9 mouse cellular contexts compared by ENCODE assay signal in the genomic region with DNA sequence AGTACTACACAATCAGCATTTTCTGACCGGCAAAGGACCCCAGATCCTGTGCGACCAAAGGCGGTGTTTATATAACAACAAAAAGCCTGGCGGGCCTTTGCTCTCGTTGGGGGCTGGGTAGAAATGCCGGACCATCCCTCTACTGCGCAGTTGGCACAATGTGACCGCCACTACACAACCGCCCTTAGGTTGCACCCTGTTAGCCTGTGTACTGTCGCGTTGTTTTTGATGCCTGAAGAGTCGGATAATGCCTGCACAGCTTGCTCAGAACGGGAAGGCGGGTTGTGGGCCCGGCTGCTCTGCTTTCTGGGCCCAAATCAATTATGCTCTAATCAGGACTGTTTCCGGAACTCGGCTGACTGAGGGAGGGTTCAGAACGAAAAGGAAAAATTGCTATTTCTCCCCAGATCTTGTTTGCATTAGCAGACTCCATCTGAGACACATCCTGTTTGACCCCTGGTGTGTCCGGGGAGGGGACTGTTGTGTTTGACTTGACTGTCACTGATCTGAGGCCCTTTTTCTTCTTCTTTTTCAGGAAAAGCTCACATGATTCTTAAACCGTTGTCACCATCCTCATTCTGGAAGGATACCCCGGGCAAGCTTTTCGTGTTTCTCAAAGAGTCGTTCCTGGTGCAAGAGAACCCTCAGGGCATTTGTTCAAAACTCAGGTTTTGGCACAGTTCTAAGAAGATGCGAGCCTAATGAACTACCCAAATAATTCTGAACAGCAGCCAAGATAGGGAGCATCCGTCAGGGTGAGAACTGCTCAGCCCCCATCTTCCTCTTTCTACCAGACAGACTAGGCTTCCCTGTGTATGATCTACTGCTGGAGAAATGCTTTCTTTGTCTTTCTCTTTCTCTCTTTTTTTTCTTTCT. TPM values are rescaled to one million over a fixed set of nuclear protein-coding genes. Genes with fewer than 3 reads are reported as not detected.
DNase-seq lines count a peak whose midpoint lies in the region; ATAC-seq and TF ChIP-seq lines count a peak whose summit lies in the region.
"Had no signal": no experiment of that assay in that cellular context is flagged by ENCODE, and none has a peak within 500 bp of the region (broad histone marks: within the 10 kb centered on the region; RNA-seq: fewer than 3 reads in every experiment).

No protein-coding gene starts in this region.

- H3K27ac ChIP-seq in forebrain, embryonic 12.5 days: 0 out of 2 replicates have a peak overlapping the region, but pooled peaks have one; percentile 42
- peak overlapping the region; percentile 53 for H3K27ac ChIP-seq in hindbrain, embryonic 13.5 days
- H3K27ac ChIP-seq in liver, embryonic 14.5 days: no peak overlapping the region
- peak overlapping the region; percentile 73 for H3K27ac ChIP-seq in small intestine, adult 2 months (ENCODE audit: insufficient read depth, low read depth, low read length)

- no peaks in the 10 kb centered on the region for H3K27me3 ChIP-seq in forebrain, embryonic 12.5 days
- no peaks in the 10 kb centered on the region for H3K27me3 ChIP-seq in hindbrain, embryonic 13.5 days
- H3K27me3 ChIP-seq in liver, embryonic 14.5 days (ENCODE audit: control insufficient read depth, insufficient read depth, low read length): no peaks in the 10 kb centered on the region
- H3K27me3 ChIP-seq in small intestine, adult 2 months (ENCODE audit: control insufficient read depth, insufficient read depth, low read length): no peaks in the 10 kb centered on the region
- H3K27me3 ChIP-seq: CH12.LX had no signal

- 34% methylated on average over 25 of the region's 25 CpGs for WGBS in forebrain, embryonic 12.5 days
- 25% methylated on average over 25 of the region's 25 CpGs for WGBS in hindbrain, embryonic 13.5 days
- 34% methylated on average over 25 of the region's 25 CpGs for WGBS in liver, embryonic 14.5 days (ENCODE audit: insufficient replicate concordance)
- 60% methylated on average over 25 of the region's 25 CpGs for WGBS in small intestine, adult 2 months

- no peak for TF ChIP-seq POLR2A in small intestine, adult 2 months (IDR thresholded peaks at IDR 0.05; ENCODE audit: low read depth, low read length)

- peak overlapping the region; percentile 20 for H3K4me2 ChIP-seq in forebrain, embryonic 12.5 days
- peak overlapping the region; percentile 22 for H3K4me2 ChIP-seq in hindbrain, embryonic 13.5 days
- peak overlapping the region; percentile 6; the same call in 1 of the 2 replicates for H3K4me2 ChIP-seq in liver, embryonic 14.5 days (ENCODE audit: low read depth)

- peak; percentile 37 for DNase-seq in kidney, adult 18-20 months
- DNase-seq in kidney, adult 8-10 months: no peak
- no peak for DNase-seq in liver, embryonic 14.5 days (ENCODE audit: low read depth in 3 of 3, low spot score in 3 of 3)
- DNase-seq in gastrocnemius, postnatal 14 days: no peak
- DNase-seq in cerebellum, adult 18-20 months: no peak

- H3K4me3 ChIP-seq in forebrain, embryonic 12.5 days (replicated peaks): no peak overlapping the region
- no peak overlapping the region for H3K4me3 ChIP-seq in hindbrain, embryonic 13.5 days
- no peak overlapping the region for H3K4me3 ChIP-seq in liver, embryonic 14.5 days (ENCODE audit: insufficient read depth in 1 of 2, low read depth in 2 of 2, low read length in 2 of 2)
- peak overlapping the region; percentile 25; the same call in 1 of the 2 replicates for H3K4me3 ChIP-seq in small intestine, adult 2 months (ENCODE audit: low read depth, low read length)

- TF ChIP-seq EP300 in liver, embryonic 14.5 days (IDR thresholded peaks at IDR 0.05; ENCODE audit: low read depth): no peak

- no peak for TF ChIP-seq CTCF in liver, embryonic 14.5 days (IDR thresholded peaks at IDR 0.05; ENCODE audit: low read depth)
- no peak for TF ChIP-seq CTCF in small intestine, adult 2 months (IDR thresholded peaks at IDR 0.05; ENCODE audit: extremely low read depth, insufficient read length, insufficient replicate concordance, low read depth, low read length)

- H3K9me3 ChIP-seq in forebrain, embryonic 12.5 days: no peaks in the 10 kb centered on the region
- no peaks in the 10 kb centered on the region for H3K9me3 ChIP-seq in hindbrain, embryonic 13.5 days
- no peaks in the 10 kb centered on the region for H3K9me3 ChIP-seq in liver, embryonic 14.5 days (ENCODE audit: control insufficient read depth, low read length)

- intact Hi-C loops in gastrocnemius, postnatal 14 days (cut with DNase I; ENCODE audit: low total_unique reads): no loop called here

- peaks cover 7% of the 10 kb centered on the region for H3K4me1 ChIP-seq in forebrain, embryonic 12.5 days
- peaks cover 21% of the 10 kb centered on the region for H3K4me1 ChIP-seq in hindbrain, embryonic 13.5 days (replicated peaks)
- peaks cover 3 to 21% of the 10 kb centered on the region in 2 experiments; a peak in 2 of 4 replicates for H3K4me1 ChIP-seq in liver, embryonic 14.5 days (replicated peaks; ENCODE audit: control insufficient read depth in 2 of 2, insufficient read depth in 2 of 2, low read length in 1 of 2)
- peaks cover 2% of the 10 kb centered on the region; the same call in 1 of the 2 replicates for H3K4me1 ChIP-seq in small intestine, adult 2 months (ENCODE audit: control insufficient read depth, insufficient read depth, insufficient read length, low read length)

- H3K36me3 ChIP-seq in forebrain, embryonic 12.5 days (replicated peaks): no peaks in the 10 kb centered on the region
- no peaks in the 10 kb centered on the region for H3K36me3 ChIP-seq in hindbrain, embryonic 13.5 days
- H3K36me3 ChIP-seq in liver, embryonic 14.5 days (replicated peaks; ENCODE audit: control insufficient read depth, insufficient read depth, low read depth): no peaks in the 10 kb centered on the region
- H3K36me3 ChIP-seq in small intestine, adult 2 months (ENCODE audit: control insufficient read depth, insufficient read depth, low read length): no peaks in the 10 kb centered on the region

- ATAC-seq in forebrain, embryonic 12.5 days (ENCODE audit: low FRiP score): peak; percentile 55; the same call in 1 of the 2 replicates
- ATAC-seq in hindbrain, embryonic 13.5 days (ENCODE audit: low FRiP score): peak; percentile 39; the same call in 1 of the 2 replicates
- peak; percentile 43 for ATAC-seq in liver, embryonic 14.5 days (ENCODE audit: insufficient read depth)

- H3K9ac ChIP-seq in forebrain, embryonic 12.5 days: no peak overlapping the region
- no peak overlapping the region for H3K9ac ChIP-seq in hindbrain, embryonic 13.5 days
- no peak overlapping the region for H3K9ac ChIP-seq in liver, embryonic 14.5 days (replicated peaks)

RNA-seq across cellular contexts. Expression of gene Xpnpep1, which starts 47.5 kb away (rescaled TPM):
- 140 and 147 TPM in 2 replicates for polyA plus RNA-seq in forebrain, embryonic 12.5 days (2016; fragmentation: Nextera tagmentation; extraction: Ambion mirVana)
- polyA plus RNA-seq in hindbrain, embryonic 13.5 days (2015; fragmentation: Nextera tagmentation; extraction: Ambion mirVana): 132 and 138 TPM in 2 replicates
- polyA plus RNA-seq in liver, embryonic 14.5 days (2012; rRNA removed): 47.4 and 51.9 TPM in 2 replicates
- 93.9 and 95.1 TPM in 2 replicates for polyA plus RNA-seq in liver, embryonic 14.5 days (2014; fragmentation: Nextera tagmentation; extraction: Ambion mirVana)
- polyA plus RNA-seq in small intestine, adult 2 months (2012; rRNA removed): 92.4 and 477 TPM in 2 replicates
- total RNA-seq in gastrocnemius, postnatal 14 days (2021): 10 to 100 TPM; 63.1 to 75.1 TPM

RNA-seq across cellular contexts. Expression of gene Add3, which starts 52.7 kb away (rescaled TPM):
- polyA plus RNA-seq in forebrain, embryonic 12.5 days (2016; fragmentation: Nextera tagmentation; extraction: Ambion mirVana): 48.5 and 51.2 TPM in 2 replicates
- polyA plus RNA-seq in hindbrain, embryonic 13.5 days (2015; fragmentation: Nextera tagmentation; extraction: Ambion mirVana): 35.8 and 35.9 TPM in 2 replicates
- 8.2 and 12.7 TPM in 2 replicates for polyA plus RNA-seq in liver, embryonic 14.5 days (2012; rRNA removed)
- polyA plus RNA-seq in liver, embryonic 14.5 days (2014; fragmentation: Nextera tagmentation; extraction: Ambion mirVana): 21.7 and 26.7 TPM in 2 replicates
- 8.1 and 20.2 TPM in 2 replicates for polyA plus RNA-seq in small intestine, adult 2 months (2012; rRNA removed)
- total RNA-seq in gastrocnemius, postnatal 14 days (2021): 10 to 100 TPM; 31.6 to 45.4 TPM
